Mouse (Mus musculus) c-Kit-positive CD71-positive TER-119-negative erythroid progenitor cells, embryonic 14.5 days (primary cell): ENCODE data around the gene Mob3b.

Source experiments
- DNase-seq: peaks from one replicate; pipeline ENCODE4 v3.0.0-alpha.2; 2013; ENCODE audit warnings: low read depth

Gene Mob3b

GRCm38 (mm10) chr4:35113516-35114248 lies 43.6 kb downstream of the Mob3b start:
- DNase-seq: no peak

GRCm38 (mm10) chr4:35112452-35112851 lies 44.8 kb downstream of the Mob3b start:
- no peak for DNase-seq

- DNase-seq: no peak
These were observed 52.0 kb downstream of the Mob3b start for GRCm38 (mm10) chr4:35105115-35105773.

GRCm38 (mm10) chr4:35101201-35101600 lies 56.1 kb downstream of the Mob3b start:
- DNase-seq: no peak

- peak; percentile 71 for DNase-seq
These were observed 57.2 kb downstream of the Mob3b start for GRCm38 (mm10) chr4:35099865-35100780.

GRCm38 (mm10) chr4:35099210-35099864 lies 57.9 kb downstream of the Mob3b start:
- DNase-seq: no peak

GRCm38 (mm10) chr4:35098552-35098951 lies 58.7 kb downstream of the Mob3b start:
- DNase-seq: no peak

- no peak for DNase-seq
These were observed 60.8 kb downstream of the Mob3b start for GRCm38 (mm10) chr4:35096226-35097175.

GRCm38 (mm10) chr4:35092457-35092856 lies 64.8 kb downstream of the Mob3b start:
- DNase-seq: no peak

- no peak for DNase-seq
These were observed 66.0 kb downstream of the Mob3b start for GRCm38 (mm10) chr4:35091157-35091784.

- no peak for DNase-seq
These were observed 67.7 kb downstream of the Mob3b start for GRCm38 (mm10) chr4:35089321-35090316.

GRCm38 (mm10) chr4:35086067-35086700 lies 71.1 kb downstream of the Mob3b start:
- no peak for DNase-seq

GRCm38 (mm10) chr4:35084060-35084459 lies 73.2 kb downstream of the Mob3b start:
- no peak for DNase-seq

- DNase-seq: no peak
These were observed 74.7 kb downstream of the Mob3b start for GRCm38 (mm10) chr4:35082476-35083114.

GRCm38 (mm10) chr4:35080285-35080684 lies 77.0 kb downstream of the Mob3b start:
- no peak for DNase-seq

- no peak for DNase-seq
These were observed 88.5 kb downstream of the Mob3b start for GRCm38 (mm10) chr4:35068739-35069138.

- DNase-seq: no peak
These were observed 91.1 kb downstream of the Mob3b start for GRCm38 (mm10) chr4:35066163-35066562.
